Mouse (Mus musculus) mesoderm, embryonic 11.5 days (tissue): ENCODE measurements around the gene Spred2.
A peak's percentile ranks its signal among the peaks of the same experiment; 100 is the strongest.

ENCODE experiments used
- DNase-seq: peaks from one replicate; pipeline ENCODE4 v3.0.0-alpha.2; 2012; ENCODE audit warnings: low read depth, low spot score

Gene Spred2

DNA sequence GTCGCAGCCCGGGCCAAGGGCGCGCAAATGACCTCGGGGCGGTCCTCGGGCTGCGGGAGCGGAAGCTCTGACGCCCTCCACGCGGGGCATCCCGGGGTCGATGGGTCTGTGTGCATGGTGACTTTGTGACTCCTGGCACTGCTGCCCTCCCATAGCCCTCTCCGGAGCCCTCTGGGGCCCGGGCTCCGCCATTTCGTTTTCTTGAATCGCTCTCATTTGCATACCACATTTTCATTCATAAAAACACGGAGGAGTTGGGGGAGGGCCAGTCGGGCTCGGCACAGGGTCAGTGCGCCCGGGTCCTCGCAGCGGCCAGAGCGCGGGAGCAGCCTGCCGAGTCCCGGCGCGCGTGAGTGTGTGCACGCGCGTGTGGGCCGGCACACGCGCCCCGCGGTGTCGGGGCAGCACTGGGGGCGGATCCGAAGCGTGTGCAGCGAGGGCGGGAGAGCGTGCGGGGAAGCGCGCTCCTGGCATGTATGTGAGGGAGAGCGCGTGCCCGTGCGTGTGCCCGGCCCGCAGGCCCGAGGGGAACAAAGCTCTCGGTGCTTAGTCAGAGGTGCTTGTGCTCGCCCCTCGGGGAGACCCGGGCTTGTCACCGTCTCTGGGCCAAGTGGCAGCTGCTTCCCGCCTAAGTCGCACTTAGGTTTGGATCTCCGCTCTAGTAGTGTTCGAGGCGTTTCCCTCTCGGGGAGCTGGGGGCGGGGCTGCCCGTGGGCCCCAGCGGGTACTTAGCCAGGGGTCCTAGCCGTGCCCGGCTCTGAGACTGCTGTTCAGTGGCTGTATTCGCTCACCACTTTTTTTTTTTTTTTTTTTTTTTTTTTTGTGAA, 1.2 kb downstream of the Spred2 start:
- DNase-seq: peak; percentile 89

DNA sequence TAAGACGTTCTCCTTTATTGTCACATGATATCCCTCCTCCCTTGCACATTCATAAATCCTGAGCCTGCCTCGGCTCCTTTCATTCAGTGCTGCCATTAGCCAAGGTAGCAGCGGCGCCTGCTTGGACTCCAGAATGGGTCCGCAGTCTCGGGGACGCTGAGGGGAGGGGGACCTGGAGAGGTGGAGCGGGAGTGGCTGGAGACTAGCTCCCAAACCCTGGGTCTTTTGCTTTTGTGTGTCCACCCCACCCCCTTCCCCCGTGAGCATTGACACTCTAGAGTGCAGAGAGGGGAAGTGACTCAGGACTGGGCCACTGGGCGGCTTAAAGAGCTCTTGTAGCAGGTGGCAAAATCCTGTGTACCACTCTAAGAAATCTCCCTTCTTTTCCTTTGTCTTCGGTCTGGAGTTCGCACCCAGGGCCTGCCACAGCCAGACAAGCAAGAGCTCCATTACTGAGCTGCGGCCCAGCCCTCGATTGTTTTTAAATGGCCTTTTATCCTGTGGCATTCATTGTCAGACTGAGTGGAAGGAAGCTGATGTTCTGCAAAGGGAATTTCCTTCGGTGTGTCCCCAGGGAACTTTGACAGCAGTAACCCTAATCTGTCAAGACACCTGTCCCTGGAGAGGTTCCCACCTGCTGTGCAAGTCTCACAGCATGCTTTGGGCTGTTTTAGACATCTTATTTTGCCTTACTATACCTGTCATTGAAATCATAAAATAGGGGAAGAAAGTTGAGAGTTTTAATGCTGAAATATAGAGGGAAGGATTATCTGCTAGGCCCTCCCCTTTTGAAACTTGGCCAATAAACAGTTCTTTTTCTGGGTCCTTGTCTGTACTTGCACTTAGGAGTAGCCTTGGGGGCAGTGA, 2.0 kb downstream of the Spred2 start:
- DNase-seq: peak; percentile 84

DNA sequence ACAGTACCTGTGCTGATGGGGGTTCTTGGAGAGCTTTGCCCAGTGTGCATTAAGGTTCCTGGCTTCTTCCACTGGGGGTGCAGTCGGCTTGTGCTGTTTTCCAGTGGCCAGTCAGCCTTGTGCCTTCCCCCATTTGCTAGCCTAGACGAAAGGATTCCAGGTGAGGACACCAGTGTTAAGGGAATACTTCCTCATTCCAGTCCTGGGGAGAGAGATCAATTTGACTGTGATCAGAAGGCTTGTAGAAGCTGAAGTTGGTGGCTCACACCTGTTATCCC, 2.6 kb downstream of the Spred2 start:
- DNase-seq: no peak

DNA sequence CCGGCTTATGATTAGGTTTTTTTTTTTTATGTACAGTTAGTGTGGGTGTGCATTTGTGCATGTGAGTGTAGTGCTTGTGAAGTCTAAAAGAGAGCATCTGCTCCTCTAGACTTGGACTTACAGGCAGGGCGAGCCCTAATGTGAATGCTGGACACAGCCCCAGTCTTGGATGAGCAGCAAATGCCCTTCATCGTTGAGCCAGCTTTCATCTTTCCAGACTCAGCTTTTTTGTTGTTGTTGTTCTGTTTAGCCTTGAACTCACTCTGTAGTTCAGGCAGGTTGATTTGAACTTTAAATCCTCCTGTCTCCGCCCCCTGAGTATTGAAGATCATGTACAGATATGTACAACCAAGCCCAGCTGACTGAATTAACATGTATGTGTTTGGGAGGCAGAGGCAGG, 4.5 kb downstream of the Spred2 start:
- DNase-seq: no peak

DNA sequence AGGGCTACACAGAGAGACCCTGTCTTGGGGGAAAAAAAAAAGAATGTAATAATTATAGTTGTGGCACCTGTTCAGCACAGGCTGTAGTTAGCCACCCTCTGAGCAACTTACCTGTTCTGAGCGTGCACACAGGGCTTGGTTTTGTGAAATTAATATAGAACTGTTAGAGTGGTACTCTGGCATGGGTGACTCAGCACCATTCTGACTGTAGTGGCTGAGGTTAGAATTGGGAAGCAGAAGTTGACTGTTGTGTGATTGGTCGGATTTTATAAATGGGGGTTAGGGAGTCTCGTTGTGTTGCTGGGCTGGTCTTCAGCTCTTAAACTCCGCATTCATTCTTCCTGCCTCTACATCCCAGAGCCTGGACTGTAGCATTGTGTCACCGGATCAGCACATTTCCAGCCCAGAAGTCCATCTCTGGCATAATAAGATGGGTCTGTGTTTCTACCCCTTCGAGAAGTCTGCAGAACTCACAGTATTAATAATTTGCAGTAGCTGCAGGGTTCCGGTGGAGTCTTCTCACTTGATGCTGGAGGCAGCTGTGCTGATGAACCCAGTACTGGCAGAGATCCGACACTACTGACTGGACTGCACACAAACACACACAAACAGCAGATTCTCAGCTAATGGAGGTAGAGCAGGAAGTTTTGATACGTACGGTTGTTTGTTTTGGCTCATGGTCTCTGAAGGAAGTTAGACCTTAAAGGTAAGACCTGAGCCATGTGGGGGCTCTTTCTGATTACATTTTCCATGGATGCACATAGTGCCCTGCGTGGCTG, 5.1 kb downstream of the Spred2 start:
- DNase-seq: no peak

DNA sequence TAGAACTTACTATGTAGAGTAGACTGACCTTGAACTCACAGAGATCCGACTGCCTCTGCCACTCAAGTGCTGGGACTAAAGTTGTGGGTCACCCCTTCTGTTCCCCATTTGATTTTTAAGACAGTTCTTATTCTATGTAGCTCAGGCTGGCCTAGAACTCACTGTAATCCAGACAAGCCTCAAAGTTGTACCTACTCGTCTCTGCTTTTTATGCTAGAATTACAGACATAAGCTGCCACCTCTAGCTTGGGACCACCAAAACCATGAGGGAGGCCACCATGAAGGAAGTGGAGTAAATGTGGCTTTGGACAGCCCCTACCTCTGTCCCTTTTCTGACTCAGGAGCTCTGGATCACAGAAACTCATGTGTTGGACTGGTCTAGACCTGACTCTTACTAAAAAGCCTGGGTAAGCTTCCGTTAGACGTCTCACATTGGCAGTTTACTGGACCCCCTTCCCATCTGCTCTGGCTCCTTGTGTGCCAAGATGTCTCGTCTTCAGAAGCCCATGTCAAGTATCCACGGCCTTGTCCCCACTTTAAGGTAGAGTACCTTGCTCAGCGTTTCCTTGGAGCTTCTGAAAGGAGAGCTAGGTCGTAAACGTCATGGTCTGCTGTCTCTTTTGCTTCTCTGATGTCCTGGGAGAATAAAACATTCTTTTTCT, 7.5 kb downstream of the Spred2 start:
- no peak for DNase-seq

DNA sequence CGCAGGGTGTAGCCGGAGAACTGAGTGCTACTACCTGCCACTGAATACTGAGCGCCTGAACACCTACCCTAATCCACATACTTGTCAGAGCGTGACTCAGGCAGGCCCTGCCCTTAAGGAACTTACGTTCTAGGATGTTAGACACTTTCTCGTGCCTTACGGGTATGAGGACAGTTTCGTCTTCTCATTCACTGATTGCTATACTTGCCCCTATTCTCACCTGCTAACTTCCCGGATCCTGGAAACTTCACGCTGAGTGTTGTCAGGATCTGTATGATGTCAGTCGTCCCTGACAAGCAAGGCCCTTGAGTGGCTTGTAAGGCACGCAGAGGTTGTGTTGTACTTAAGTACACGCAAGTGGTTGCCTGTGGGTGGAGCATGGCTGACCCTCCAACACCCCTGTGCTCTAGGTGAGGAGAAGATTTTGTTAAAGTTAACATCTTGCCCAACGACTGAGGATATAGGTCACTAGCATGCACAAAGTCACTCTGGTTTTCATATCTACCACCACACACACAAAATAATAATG, 8.9 kb downstream of the Spred2 start:
- no peak for DNase-seq

DNA sequence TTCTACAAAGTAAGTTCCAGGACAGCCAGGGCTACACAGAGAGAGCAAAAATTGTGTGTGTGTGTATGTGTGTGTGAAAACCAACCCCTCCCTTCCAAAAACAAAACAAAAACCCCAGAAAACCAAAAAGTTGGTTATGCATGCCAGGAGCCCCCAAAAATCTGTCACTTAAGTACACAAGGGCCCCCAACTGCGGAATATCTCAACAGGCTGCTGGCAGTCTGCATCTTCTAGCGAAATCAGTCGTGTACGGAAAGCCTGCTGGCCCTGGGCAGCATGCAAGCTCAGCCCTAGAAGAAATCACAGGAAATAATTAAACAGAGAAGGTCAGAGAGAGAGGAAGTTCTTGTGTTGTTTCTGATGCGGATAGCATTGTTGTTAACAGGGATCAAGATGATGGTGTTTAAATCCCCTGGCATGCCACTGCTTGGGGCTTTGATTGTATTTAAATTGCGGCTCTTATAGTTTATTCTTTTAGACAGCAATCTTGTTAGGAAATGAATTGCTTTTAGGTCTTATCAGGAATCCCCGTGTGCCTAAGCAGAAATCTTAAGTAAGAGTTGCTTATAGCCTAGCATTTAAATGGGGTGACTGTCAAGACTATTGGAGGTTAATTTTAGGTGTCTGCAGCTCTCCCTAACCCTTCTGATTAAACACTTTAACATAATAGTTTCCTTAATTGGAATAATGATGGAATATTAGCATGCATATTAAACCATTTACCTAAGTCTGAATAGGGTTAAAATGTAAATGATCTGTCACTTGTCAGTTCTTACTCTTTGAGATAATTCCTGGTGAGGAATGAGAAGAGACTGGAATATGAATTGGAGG, 11.6 kb downstream of the Spred2 start:
- DNase-seq: no peak

DNA sequence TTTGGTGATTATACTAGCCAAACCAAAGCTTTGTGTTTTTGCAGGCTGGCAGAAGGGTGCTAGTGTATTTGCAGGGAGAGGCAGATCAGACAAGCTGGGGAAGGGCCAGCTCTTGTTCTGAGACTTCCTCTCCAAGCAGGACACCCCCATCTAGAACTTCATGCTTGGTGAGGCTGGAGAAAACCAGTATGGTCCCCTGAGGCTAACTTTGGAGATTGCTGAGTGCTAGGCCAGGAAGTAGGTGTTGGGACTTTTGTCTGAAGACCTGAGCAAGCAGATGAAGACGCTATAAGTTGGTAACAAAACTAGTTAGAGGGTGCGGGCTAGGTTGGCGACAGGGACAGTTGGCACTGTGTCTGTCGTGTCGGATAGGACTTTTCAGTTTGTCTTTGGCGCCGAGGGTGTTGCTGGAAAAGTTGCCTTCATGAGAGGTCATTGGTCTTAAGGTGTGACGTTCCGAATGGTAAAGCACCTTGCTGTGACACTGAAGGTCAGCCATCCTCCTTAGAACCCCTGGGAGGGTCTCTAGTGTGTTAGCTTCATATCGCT, 14.4 kb downstream of the Spred2 start:
- DNase-seq: no peak

DNA sequence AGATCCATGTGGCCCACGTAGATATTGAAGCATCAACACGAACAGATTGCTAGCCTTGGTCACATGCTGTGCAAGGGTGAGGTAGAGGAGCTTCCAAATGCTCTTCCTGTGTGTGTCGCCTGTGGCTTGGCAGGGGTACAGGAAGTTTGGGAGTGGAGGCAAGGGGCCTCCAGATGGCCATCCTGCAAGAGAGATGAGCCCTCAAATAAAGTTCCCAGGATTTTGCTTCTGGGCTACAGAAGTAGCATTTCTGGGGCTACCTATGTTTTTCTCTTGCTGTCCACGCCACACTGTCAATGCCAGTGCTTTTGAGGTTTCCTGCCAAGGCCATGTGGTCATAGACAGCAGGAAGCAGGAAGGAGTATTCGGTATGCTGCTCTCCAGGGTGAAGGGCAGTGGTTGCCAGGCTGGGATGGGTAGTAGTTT, 15.1 kb downstream of the Spred2 start:
- no peak for DNase-seq

DNA sequence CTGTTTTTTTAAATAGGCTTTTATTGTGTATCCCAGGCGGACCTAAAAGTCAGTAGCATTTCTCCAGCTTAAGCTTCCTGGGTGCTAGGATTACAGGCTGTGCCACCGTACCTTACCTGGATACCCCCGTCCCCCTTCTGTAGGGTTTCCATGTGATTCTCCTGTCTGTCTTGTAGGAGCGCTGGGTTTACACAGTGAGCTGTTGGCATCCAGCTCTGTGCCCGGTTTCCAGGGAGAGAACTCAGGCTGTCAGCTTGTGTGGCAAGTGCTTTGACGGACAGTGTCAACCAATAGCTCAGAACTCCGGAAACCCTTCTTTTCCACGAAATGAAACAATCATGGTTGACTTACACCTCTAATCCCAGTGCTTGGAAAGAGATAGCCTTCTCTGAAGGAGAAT, 15.7 kb downstream of the Spred2 start:
- DNase-seq: no peak

DNA sequence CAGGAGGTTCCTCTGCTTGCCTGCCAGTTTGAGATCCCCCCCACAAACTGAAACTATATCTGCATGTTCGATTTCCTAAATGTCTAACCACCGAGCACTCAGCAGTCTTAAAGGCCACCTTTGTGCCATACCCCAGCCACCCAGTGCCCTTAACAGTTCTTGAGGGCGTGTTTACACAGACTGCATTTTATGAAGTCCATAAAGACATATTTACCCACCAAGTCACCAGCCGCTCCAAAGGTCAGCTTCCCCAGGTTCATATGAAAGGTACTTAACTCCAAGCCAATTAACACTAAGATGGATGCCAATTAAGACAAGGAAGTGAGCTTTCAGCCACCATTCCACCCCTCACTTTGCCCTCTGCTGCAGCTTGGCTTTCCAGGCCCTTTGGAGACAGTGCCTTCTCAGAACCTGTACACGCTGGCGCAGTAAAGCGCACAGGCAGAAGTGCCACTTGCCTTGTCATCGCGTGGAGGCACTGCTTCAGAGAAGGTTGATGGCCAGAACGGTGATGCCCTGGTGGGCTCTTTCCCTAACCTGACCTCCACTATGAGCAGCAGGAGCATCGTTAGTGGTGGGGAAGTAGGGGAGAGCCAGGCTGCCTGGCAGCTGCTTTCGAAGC, 17.1 kb downstream of the Spred2 start:
- no peak for DNase-seq

DNA sequence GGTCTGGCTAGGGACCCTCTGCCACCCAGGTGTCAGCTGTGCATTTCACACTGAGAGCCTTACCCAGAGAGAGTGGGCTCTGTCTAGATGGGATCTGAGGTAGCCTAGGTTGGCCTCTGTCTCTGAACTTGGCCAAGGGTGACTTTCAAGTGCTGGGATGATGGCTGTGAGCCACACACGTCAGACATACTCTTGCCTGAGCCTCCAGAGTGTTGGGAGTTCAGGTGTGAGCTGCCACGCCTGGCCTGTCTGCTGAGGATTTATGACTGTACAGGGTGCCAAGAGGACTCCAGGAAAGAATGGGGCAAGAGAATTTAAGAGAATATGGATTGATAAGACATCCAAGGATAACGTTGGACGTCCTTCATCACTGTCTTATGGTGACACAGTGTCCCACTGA, 17.8 kb downstream of the Spred2 start:
- DNase-seq: no peak

DNA sequence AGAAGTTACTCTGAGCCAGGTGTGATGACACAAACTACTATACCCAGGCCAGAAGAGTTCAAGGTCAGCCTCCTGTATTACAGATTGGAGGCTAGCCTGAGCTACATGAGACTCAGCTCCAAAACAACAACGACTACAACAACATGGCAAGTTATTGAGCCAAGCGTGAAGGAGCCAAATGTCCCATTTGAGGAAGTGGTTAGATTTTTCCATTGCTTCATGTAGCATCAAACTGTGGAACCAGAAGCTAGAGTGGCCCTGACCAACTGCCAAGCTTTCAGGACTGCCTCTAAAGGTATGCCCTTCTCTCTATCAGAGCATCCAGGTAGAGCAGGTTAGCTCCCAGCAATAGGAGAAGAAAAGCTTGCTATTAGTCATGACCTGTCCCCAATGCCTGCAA, 19.6 kb downstream of the Spred2 start:
- DNase-seq: no peak

DNA sequence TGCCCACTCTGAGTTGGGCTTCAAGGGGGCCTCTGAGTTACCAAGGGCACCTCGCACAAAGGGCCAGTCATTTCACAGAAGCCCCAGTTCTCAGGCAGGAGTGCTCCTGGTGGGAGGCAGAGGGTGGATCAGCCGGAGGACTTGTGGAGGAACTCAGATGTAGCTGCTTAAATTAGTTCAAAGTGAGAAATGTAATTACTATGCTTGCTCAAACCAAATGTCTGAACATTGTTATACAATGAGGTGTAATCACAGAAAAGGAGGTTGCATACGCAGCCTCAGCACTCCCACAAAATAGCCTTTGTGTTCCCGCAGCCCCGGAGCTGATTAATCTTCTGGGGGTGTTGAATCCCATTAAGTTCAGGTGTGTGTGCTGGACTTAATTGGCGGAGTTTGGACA, 20.5 kb downstream of the Spred2 start:
- no peak for DNase-seq

DNA sequence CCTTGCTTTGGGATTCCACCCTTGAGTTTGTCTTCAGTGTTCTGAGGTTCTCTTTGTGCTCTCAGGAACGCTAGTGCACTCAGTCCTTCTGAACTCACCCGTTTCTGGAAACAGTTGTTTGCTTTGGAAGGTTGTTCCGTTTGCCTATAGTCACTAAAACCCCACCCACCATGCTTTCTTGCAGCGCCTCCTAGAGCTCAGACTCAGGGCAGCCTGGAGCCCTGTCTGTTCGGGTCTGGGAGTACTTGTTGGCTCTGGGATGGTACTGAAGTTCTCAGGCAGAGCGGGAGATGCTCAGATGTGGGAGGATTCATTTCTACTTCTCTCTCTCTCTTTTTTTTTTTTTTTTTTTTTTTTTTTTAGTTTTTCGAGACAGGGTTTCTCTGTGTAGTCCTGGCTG, 22.5 kb downstream of the Spred2 start:
- DNase-seq: no peak

DNA sequence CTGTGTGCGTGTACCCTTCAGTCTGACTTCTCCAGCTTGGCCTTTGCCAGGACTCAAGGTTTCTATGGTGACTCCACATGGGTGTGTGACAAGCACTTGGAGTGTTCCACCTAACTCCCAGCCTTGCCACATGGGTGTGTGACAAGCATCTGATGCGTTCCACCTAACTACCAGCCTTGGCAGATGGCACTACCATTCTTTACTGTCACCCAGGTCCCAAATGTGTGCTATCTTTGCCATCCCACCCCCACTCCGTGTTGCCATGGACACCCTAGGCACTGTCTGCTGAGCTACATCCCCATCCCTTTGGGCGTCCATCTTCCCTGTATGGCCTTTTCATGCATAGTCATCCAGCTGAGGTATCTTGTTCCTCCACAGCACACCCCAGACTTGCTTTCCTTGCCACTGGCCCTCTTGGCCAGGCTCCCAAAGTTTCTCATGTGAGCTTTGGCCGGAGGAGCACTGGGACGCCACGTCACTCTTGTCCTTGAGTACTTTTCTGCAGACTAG, 23.5 kb downstream of the Spred2 start:
- no peak for DNase-seq

DNA sequence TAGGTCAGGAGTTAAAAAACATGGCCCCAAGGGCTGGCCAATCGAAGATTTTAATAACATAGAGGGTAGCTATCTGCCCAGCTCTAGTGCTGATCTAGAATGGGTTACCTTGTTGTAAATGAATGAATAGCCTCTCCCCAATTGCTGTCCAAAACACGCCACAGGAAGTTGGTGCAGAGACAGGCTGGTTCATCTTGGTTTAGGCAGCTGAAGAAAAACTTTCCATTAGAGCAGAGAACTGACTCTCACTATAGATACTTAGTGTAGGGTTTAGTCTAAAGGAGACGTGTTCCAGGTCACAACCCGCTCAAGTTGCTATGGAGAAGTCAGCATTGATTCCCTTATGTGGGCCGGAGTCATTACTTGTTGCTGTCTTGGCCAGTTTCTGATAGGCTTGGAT, 25.6 kb downstream of the Spred2 start:
- no peak for DNase-seq

DNA sequence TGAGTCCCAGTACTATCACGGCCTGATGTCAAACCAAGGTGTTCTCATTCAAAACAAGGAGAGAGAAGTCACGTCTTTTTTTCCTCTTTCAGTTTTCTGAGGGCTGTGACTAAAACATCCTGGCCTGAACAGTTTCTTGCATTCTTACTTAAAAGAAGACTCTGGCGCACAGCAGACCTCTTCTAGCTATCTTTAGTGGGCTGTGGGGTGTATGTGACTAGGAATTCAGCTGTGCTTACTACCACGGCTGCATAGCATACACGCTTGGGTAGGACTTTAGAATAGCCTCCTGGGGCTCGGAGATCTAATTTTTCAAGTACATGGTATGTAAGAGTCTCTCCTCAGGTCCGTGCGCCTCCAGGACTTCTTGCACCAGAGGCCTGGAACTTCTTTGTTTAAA, 26.0 kb downstream of the Spred2 start:
- no peak for DNase-seq

DNA sequence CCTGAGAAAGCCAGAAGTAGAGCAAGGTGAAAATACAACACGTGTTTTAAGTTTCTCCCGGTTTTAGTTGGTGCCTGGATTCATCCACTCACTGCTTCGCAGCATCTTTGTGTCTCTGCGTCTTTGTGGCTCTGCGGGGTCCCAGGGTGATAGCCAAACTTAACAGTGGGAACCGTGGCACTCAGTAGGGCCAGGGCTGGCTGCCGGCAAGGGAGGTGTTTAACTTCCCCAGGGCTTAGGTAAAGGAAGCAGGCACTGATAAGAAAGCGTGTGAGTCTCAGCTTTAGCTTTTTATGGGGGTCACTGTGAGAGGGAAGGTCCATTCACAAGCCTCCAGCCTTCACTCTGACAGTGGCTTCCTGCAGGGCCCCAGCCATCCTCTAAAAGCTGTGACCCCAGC, 28.8 kb downstream of the Spred2 start:
- DNase-seq: no peak
